ENCODE assay signal across 9 mouse cellular contexts in genomic region chr7:68717988-68718387, GRCm38 (mm10). TPM values are rescaled to one million over a fixed set of nuclear protein-coding genes. Genes with fewer than 3 reads are reported as not detected.
DNase-seq lines count a peak whose midpoint lies in the region; ATAC-seq and TF ChIP-seq lines count a peak whose summit lies in the region.
"Had no signal": no experiment of that assay in that cellular context is flagged by ENCODE, and none has a peak within 500 bp of the region (broad histone marks: within the 10 kb centered on the region; RNA-seq: fewer than 3 reads in every experiment).

No protein-coding gene starts in this region.

- no peaks in the 10 kb centered on the region for H3K36me3 ChIP-seq in heart, embryonic 11.5 days (ENCODE audit: control insufficient read depth, insufficient read depth, low read length)
- no peaks in the 10 kb centered on the region for H3K36me3 ChIP-seq in liver, postnatal 0 days (replicated peaks; ENCODE audit: insufficient read depth, low read length)
- H3K36me3 ChIP-seq in liver, embryonic 12.5 days, result no peaks in the 10 kb centered on the region
- no peaks in the 10 kb centered on the region for H3K36me3 ChIP-seq in embryonic facial prominence, embryonic 10.5 days (replicated peaks)
- H3K36me3 ChIP-seq: embryonic facial prominence, embryonic 13.5 days had no signal

- H3K27ac ChIP-seq in heart, embryonic 11.5 days (ENCODE audit: low read depth, low read length), result peak overlapping the region; percentile 41; the same call in 1 of the 2 replicates
- H3K27ac ChIP-seq in liver, postnatal 0 days (ENCODE audit: low read depth), result peak overlapping the region; percentile 96
- no peak overlapping the region for H3K27ac ChIP-seq in liver, embryonic 12.5 days
- H3K27ac ChIP-seq in embryonic facial prominence, embryonic 10.5 days (replicated peaks), result peak overlapping the region; percentile 24; the same call in 1 of the 2 replicates
- H3K27ac ChIP-seq: embryonic facial prominence, embryonic 13.5 days; layer of hippocampus, adult 2 months had no signal

- peak; percentile 52; the same call in 1 of the 2 replicates for ATAC-seq in heart, embryonic 11.5 days (replicated peaks; ENCODE audit: insufficient number of reproducible peaks, low FRiP score, low TSS enrichment)
- peak; percentile 52 for ATAC-seq in liver, postnatal 0 days
- ATAC-seq in liver, embryonic 12.5 days, result no peak
- peak; percentile 37; the same call in 1 of the 2 replicates for ATAC-seq in megakaryocyte, adult 5-6 weeks (ENCODE audit: poor library complexity, severe bottlenecking)

- TF ChIP-seq EP300 in liver, postnatal 0 days (IDR thresholded peaks at IDR 0.05; ENCODE audit: low read depth), result no peak

- H3K9me3 ChIP-seq in heart, embryonic 11.5 days (replicated peaks; ENCODE audit: control insufficient read depth, low read length), result no peaks in the 10 kb centered on the region
- no peaks in the 10 kb centered on the region for H3K9me3 ChIP-seq in liver, postnatal 0 days (ENCODE audit: low read length)
- no peaks in the 10 kb centered on the region for H3K9me3 ChIP-seq in liver, embryonic 12.5 days (replicated peaks)
- H3K9me3 ChIP-seq in embryonic facial prominence, embryonic 10.5 days, result no peaks in the 10 kb centered on the region
- H3K9me3 ChIP-seq: embryonic facial prominence, embryonic 13.5 days had no signal

- no peak overlapping the region for H3K4me2 ChIP-seq in heart, embryonic 11.5 days
- no peak overlapping the region for H3K4me2 ChIP-seq in liver, postnatal 0 days (ENCODE audit: low read depth, low read length)
- no peak overlapping the region for H3K4me2 ChIP-seq in liver, embryonic 12.5 days

- no peak overlapping the region for H3K9ac ChIP-seq in heart, embryonic 11.5 days (ENCODE audit: low read depth, low read length)
- no peak overlapping the region for H3K9ac ChIP-seq in liver, postnatal 0 days (replicated peaks)
- no peak overlapping the region for H3K9ac ChIP-seq in liver, embryonic 12.5 days
- H3K9ac ChIP-seq: embryonic facial prominence, embryonic 13.5 days had no signal

- H3K27me3 ChIP-seq in heart, embryonic 11.5 days (ENCODE audit: control insufficient read depth, insufficient read depth, low read length), result no peaks in the 10 kb centered on the region
- no peaks in the 10 kb centered on the region for H3K27me3 ChIP-seq in liver, postnatal 0 days (ENCODE audit: insufficient read depth, low read length)
- no peaks in the 10 kb centered on the region for H3K27me3 ChIP-seq in liver, embryonic 12.5 days (replicated peaks)
- no peaks in the 10 kb centered on the region for H3K27me3 ChIP-seq in embryonic facial prominence, embryonic 10.5 days (replicated peaks; ENCODE audit: low read depth, poor library complexity, severe bottlenecking)
- H3K27me3 ChIP-seq: embryonic facial prominence, embryonic 13.5 days had no signal

- TF ChIP-seq CTCF in liver, postnatal 0 days (IDR thresholded peaks at IDR 0.05; ENCODE audit: low read depth), result no peak

- no peak for DNase-seq in heart, adult 11 months
- DNase-seq in liver, postnatal 0 days, result no peak
- no peak for DNase-seq in embryonic facial prominence, embryonic 10.5 days (ENCODE audit: low spot score)
- no peak for DNase-seq in frontal cortex, postnatal 36 days (ENCODE audit: low spot score in 2 of 2)

- peaks cover 7% of the 10 kb centered on the region; the same call in 1 of the 2 replicates for H3K4me1 ChIP-seq in heart, embryonic 11.5 days (ENCODE audit: control insufficient read depth, insufficient read depth, low read length)
- H3K4me1 ChIP-seq in liver, postnatal 0 days (ENCODE audit: insufficient read depth), result peaks cover 13% of the 10 kb centered on the region
- no peaks in the 10 kb centered on the region for H3K4me1 ChIP-seq in liver, embryonic 12.5 days
- peaks cover 13% of the 10 kb centered on the region for H3K4me1 ChIP-seq in embryonic facial prominence, embryonic 10.5 days

- H3K4me3 ChIP-seq in heart, embryonic 11.5 days (ENCODE audit: low read depth, low read length), result no peak overlapping the region
- no peak overlapping the region for H3K4me3 ChIP-seq in liver, postnatal 0 days (ENCODE audit: low read depth, low read length)
- no peak overlapping the region for H3K4me3 ChIP-seq in liver, embryonic 12.5 days
- no peak overlapping the region for H3K4me3 ChIP-seq in embryonic facial prominence, embryonic 10.5 days
- H3K4me3 ChIP-seq: embryonic facial prominence, embryonic 13.5 days; layer of hippocampus, adult 2 months had no signal

RNA-seq across cellular contexts. Expression of gene Arrdc4, which starts 31.1 kb away (rescaled TPM):
- polyA plus RNA-seq in heart, embryonic 11.5 days (2014; fragmentation: Nextera tagmentation; extraction: Ambion mirVana), result 12.5 and 15.0 TPM in 2 replicates
- polyA plus RNA-seq in liver, postnatal 0 days (2015; fragmentation: Nextera tagmentation; extraction: Ambion mirVana), result 19.9 and 21.6 TPM in 2 replicates
- polyA plus RNA-seq in liver, embryonic 12.5 days (2016; fragmentation: Nextera tagmentation; extraction: Ambion mirVana), result 5.1 and 5.7 TPM in 2 replicates
- 15.3 and 16.2 TPM in 2 replicates for polyA plus RNA-seq in embryonic facial prominence, embryonic 10.5 days (2016; fragmentation: Nextera tagmentation; extraction: Ambion mirVana)
- total RNA-seq in megakaryocyte, adult 5-6 weeks (2015), result 18.1 and 23.2 TPM in 2 replicates
- 22.6 and 23.7 TPM in 2 replicates for total RNA-seq in megakaryocyte, adult 5-6 weeks (2017)
